Mouse (Mus musculus) kidney, adult 2 months (tissue): ENCODE data around the gene Gabbr1.

Experiments used
- CTCF ChIP-seq: fragments of 200-500 bp; conservative IDR thresholded peaks from 2 replicates; pipeline ENCODE4 v1.5.1; 2011; ENCODE audit warnings: low read depth, mild to moderate bottlenecking, control low read depth, low read length, moderate library complexity, mixed read lengths; ENCODE audit not compliant: insufficient read depth, insufficient read length
- POLR2A ChIP-seq: fragments of 200-500 bp; IDR thresholded peaks from one replicate; pipeline ENCODE4 v1.6.1; 2011; ENCODE audit warnings: low read depth, low read length, control low read depth

GRCm38 (mm10) chr17:37067861-37068260 lies 22.1 kb downstream of the Gabbr1 start:
- TF ChIP-seq CTCF (no peak), POLR2A (no peak)
